Mouse (Mus musculus): ENCODE results near the gene Ndst4.

Ndst4 gene

DNA sequence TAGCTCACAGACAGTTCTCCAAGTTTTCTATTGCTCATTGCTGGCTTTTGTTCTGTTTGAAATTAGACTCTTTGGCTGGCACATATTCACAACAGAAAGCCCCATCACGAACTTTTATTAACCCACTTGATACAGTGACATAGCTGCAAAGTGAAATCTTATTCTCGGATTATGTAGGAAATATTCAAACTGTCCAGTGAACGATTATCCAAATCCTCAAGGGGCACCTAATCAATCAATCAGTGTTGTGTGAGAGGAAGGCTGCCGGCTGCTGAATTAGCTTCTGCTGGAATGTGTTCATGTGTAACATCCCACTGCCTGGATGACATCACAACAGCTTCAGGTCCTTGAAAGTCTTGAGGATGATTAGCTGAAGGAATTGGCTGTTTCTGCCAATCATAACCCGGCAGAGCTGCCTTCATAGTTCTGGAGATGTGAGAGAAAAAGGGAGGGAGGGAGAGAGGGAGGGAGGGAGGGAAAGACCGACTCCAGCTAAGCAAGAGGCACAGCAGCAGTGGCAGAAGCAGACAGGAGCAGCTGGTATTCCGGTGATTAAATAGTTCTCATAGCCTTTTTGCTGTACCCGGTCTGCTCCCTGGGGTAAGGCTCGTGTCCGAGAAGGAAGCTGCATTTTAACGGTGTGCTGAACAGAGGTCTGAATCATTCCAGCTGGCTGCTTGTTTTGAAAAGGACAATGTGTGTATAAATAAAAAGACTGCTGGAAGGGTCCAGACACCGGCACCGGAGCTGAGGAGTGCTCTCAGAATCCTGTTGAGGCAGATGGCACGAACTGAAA is at the start of gene Ndst4:
TSS of gene Ndst4 (plus strand) at position 476 of the 796 bp plus-strand sequence.
- in situ Hi-C loops (cut with MboI) = no loop called here

DNA sequence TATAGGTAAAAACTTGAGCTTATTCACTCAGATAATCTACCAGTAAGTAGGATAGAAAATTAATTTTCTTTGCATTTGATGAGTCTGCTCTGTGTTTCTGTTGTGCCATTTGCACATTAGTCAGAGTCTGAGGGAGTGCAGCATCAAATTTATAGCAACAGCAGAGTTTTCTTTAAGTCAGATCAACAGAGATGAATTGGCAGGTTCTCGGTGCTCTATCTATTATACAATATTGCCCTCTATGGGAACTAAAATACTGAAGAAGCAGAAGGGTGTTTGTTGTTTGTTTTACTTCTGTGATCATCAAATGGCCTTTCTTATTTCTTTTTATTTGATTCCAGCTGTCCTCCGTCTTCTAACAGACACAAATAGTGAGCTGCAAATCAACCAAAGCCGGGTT is 6.4 kb upstream of the Ndst4 start:
- in situ Hi-C loops (cut with MboI) = no loop called here

DNA sequence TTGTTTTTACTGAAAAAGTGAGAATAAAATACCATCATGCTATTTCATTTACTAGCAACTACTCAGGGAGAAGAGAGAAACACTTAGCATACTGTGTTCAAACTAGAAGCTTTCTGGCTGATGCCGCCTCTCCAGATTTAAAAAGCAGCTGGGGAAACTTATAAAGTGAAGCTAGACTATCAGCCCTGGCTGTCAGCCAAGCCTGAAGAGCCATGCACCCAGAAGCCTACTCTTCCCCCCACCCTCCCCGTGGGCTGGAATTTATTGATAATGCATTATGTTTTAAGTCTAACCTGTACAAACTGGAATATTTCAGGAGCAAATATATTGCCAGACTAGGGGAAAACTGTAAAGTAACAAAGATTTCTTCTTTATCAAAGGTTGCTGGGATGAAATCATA is 2.6 kb downstream of the Ndst4 start:
- in situ Hi-C loops (cut with MboI) = no loop called here

DNA sequence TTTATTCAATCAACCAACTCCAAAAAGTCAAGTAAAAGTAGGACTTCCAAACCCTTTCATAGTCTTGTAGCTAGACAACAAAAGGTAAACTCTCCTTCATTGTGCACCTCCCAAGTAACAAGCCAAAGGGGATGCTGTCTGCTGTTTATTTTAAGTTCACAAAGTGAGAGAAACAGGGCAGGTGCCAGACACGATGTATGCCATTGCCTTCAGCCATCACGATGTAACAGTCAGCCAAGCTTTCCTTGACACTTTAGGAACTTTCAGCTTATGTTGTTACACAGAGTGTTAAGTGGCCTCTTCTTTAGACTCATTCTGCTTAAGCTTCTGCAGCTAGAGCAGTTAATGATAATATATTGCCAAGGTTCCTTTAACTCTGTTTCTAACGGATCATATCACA is 3.1 kb downstream of the Ndst4 start:
- in situ Hi-C loops (cut with MboI) = no loop called here

DNA sequence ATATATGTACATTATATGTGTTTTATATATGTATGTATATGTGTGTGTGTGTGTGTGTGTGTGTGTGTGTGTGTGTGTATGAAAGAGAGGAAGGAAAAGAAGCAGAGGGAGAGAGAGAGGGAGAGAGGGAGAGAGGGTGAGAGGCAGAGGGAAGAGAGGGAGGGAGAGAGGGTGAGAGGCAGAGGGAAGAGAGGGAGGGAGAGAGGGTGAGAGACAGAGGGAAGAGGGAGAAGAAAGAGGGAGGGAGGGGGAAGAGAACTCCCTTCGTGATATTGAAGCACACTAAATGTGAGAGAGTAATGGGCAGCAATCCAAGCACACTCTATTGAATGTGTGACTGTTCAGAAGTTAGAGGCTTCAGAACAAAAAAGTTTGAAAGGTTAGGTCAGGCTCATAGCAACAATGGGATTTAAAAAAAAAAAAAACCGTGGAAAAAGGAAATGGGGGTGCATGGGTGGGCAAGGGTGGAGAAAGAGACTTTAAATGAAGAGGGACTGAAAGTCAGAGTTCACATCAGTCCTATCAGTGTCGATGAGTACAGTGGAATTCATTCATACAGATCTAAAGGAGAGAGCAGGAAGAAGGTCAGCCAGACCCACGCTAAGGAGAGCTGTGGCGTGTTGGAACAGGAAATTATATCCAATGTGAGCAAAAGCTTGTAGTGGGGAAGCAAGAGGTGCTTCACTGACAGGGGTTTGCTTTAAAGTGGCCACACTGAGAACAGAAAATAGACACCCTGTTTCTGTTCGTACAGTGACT is 63.2 kb downstream of the Ndst4 start:
- in situ Hi-C loops (cut with MboI) = no loop called here

DNA sequence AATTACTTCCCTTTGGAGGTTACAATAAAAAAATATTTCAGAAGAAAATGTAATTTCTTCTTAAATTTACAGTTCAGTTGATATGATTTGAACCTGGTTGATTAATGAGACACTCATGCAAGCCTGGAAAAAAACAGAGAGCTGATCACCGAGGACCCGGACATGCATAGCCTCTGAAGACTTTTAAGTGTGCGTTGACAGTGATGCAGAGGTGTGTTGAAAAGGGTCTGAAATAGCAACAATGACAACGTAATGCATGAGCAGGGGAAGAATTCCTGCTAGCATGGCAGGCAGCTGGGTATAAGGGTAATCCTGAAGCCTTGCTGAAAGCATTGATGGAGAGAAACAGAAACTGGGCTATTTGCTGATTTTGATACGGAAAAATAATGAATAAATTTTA is 106.2 kb downstream of the Ndst4 start:
- in situ Hi-C loops (cut with MboI) = no loop called here

DNA sequence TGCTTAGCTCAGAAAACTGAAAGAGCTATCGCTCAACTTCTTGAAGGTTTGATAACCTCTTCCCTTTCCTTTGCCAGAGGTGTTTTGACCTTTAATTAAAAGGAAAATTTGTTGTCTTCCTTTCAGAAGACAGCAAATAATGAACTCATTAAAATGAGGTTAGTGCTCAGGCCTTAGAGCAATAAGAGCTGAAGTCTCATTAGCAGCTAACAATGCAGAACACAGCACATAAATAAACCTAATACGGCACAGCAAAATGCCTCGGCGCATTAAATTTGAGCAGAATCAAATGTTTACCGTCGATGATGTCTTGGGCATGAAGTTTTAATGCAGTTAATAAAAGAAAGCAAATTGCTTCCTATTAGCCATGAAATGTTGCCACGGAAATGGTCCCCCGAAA is 129.5 kb downstream of the Ndst4 start:
- in situ Hi-C loops (cut with MboI) = no loop called here

DNA sequence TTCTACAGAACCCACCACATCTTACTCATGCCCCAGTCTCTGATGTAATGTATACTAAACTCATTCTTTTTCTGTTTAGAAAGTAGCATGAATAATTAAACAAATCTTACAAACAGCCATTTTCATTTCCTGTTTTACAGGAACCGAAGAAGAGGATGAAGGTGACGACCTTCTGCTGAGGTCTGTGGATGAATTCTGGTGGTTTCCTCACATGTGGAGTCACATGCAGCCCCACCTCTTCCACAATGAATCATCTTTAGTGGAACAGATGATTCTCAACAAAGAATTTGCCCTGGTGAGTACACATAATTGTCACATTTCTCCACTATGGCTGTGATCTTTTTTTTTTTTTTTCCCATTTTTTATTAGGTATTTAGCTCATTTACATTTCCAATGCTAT is 166.7 kb downstream of the Ndst4 start:
- in situ Hi-C loops (cut with MboI) = no loop called here

DNA sequence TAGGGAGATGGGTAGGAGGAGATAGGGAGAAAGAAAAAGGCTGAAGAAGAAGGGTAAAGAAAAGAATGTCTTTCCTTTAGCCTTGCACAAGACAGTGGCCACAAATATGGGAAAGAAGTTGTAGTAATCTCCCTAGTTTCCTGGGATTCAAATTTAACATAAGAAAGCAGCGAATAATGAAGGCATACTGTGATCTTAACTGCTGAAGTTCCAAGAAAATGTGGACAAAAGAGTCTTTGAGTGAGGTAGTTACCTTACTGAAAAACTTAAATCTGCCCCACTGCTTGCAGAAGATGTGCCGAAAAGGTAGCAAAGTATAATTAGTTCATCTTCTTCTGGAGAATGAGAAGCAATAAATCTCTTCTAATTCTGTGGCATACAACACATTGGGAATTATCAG is 228.4 kb downstream of the Ndst4 start:
- in situ Hi-C loops (cut with MboI) = no loop called here

DNA sequence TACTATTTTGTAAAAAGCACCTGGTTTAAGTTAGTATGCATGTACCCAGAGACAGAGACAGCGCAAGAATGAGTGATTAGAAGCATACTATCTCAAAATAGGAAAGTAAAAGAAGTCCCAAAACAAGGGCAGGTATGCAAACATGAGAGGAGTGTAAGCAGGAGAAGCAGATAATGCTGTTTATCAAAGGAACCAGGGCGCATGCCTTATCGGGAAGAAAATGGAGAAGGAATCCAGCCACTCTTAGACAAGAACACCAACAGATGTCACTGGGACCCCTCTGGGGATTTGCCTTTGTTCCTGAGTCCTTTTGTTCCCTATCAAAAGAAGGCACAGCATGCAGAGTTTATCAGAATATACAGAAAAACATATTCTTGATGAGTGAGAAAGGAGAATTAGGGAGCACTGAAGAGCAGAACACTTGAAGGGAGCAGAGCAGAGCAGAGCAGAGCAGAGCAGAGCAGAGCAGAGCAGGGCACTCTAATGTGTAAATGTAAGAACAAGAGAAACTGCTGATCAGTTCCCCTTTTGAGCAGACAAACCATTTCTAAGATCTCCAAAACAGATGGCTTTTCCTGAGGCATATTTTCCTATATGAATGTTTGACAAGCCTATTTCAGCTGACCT is 251.2 kb downstream of the Ndst4 start:
- in situ Hi-C loops (cut with MboI) = no loop called here

DNA sequence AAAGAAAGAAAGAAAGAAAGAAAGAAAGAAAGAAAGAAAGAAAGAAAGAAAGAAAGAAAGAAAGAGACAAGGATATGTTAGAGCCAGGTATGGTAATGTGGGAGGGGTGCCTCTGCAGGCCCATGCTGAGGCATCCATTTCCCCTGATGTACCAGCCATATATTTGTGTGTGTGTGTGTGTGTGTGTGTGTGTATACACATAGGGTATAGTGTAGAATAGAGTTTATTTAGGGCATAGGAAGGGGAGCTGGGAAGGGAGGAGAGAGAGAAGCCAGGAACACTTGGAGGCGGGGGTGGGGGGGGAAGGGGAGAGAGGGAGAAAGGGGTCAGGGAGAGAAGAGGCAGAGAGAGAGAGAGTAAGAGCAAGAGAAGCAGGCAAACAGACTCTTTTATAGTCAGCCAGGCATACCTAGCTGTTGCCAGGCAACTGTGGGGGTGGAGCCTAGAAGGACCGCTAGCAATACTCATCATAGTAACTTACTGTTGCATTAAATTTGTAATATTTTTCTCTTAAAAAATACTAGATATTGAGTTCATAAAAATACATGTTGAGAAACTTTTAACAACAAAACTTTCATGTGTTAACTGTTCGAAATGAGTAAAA is 256.3 kb downstream of the Ndst4 start:
- in situ Hi-C loops (cut with MboI) = no loop called here

DNA sequence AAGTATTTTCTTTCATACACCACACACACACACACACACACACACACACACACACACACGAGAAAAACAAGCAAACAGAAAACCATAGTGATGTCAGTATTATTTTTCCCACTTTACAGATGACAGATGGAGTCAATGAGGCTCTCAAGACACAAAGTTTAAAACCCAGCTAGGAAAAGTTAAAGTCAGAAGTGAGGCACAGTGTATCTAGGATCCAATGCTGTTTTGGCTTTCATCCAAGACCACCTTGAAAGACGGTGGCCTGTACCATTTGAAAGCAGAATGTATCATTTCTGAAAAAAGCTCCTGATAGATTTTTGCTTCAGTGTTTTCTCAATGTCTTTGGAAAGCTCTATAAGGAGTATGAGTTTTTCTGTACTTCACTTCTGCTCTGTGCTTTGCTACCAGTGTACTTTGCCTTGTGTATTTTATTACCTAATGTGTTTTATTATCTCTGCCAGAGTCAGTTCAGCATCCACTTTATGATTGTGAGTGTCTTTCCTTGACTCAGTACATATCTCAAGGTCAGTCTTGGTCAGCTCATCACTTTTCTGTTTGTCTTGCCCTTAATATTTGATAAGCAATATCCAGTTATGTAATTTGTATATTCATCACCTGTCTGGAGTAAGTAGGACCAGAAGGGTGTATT is 257.1 kb downstream of the Ndst4 start:
- in situ Hi-C loops (cut with MboI) = no loop called here

DNA sequence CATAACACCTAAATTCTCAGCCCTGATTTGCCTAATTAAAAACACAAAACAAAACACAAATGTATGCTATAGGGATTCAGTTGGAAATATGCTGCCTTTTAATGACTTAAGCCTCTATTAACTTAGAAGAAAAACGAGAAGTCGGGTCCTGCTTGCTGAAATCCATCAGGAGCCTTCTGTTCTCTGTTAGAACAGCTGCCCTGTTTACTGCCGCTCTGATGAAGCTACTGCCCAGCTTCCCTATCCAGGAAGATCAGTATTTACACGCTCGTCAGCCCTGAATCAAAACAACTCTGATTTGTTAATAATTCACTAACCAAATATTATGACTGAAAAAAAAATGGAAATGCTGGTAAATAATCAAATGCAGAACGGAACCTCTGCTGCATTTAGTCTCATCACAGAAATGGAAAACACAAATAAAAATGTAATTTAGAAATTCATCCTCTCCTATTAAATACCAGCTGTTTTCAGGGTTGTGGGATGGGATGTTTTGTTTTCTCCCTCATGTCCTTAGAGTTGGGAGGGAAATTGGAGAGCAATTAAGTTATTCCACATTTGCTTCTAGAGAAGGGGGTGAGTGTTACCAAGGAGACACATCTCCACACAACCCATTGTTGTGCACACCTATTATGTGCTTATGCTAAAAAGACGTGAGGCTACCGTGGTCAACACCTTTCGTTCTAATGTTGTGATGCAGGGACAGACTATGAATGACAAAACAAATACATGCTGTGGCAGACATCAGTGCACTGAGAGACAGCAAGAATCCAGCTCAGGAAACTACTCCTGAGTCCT is 270.3 kb downstream of the Ndst4 start:
- in situ Hi-C loops (cut with MboI) = no loop called here

DNA sequence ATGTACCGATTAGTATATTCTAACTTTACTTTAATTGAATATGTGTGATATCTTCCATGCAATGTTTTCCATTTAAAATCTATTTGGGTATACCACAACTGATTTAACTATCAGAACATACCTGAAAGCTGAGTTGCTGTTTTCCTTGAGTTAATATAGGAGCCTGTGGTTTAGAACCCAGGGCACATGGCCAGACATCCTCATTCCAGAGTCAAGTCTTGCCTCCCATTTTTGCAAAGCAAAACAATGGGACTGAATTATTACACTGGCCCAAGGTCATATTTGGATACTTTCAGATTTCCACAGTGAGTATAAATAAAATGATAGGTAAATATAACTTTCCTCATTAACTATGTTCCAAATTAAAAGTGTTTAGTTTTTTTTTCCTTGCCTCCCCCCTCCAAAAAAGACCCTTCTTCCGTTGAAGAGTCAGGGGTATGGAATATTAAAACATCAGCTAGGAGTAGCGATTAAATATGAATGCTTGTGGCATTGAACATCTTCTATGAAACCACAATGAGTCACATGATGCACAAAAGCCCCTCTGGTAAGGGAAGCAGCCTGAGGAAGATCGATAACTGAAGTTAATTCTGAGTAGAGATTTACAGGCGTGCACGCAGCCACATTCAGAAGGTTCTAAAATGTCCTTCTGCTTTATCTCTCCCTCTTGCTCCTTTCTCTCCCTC is 271.5 kb downstream of the Ndst4 start:
- in situ Hi-C loops (cut with MboI) = no loop called here

DNA sequence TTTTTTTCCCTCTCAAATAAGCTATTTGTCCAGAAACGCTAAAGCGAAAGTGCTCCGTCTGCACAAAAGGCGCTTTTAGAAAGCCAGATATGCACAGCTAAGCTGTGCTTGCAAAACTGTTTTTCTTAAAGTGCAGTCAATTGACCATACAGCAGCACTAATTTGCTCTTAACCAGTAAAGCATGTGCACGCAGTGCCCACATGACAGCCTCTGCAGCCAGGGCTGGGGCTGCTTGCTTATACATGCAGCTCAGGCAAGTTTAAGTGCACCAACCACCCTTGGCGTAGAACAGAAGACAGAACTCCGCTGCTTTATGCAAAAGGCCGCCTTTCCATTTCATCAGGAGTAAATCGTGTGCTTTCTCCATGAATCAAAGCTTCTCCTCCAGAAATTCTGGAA is 275.0 kb downstream of the Ndst4 start:
- in situ Hi-C loops (cut with MboI) = no loop called here

DNA sequence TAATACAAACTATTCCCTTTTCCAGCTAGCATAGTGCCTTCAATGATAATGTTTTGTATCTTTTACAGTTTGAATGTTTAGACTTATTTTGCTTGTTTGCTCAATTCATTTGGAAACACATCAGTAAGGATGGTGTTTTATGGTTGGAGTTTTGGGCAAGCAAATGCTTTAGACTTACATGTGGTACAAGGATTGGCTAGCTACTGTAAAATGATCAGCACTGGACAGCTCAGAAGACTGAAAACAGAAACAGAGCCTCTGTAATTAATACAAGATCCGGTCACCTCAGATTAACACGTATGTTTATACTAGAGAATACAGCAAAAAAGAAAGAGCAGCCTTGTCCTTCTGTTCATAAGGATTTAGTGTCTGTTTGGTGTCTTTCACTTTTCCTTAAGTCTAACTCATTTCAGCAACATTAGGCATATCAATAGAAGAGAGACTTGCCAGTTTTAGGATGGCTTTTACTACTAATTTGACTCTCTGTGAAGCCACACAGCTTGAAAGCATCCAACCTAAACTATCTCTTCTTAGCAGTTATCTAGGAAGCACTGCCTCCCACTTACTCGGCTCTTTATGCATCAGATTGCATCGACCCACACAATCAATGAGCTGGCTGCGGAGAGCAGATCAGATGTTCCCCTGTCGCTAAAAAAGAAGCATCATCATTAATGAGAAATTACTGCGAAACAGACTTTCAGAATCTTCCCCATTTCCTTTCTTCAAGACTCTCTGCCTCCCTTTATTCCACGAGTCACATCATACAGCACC is 279.8 kb downstream of the Ndst4 start:
- in situ Hi-C loops (cut with MboI) = no loop called here

DNA sequence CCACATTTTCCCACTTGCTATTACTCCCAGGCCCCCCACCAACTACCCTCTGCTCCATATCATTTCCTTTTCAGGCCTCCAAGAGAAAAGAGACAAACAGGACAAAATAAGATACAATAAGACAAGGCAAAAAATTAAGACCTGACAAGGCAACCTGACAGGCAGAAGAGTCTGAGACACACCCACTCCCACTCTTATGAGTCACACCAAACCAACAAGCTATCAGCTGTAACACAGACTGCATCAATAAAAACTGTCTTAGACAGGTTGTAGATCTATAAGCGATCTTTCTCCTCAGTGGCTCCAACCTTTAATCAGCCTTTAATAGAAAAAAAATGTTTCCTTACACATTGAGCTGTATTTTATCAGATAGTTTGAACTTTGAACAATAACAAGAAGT is 280.7 kb downstream of the Ndst4 start:
- in situ Hi-C loops (cut with MboI) = no loop called here

DNA sequence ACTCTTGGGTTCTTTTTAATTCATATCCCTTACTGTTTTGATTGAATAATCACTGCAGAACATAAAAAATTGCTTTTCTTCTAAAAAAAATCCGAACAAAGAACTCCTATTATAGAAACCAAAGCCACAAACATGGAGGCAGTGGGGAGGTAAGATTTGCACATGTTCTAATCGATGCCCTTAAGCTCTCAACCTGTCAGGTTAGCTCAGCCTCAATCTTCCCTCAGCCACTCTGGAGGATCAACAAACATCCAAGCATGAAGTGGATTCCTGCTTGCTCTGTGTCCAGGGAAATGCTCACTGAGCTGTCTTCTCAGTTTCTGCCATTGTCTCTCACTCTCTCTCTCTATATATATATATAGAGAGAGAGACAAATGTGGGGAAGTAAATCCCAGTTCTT is 283.7 kb downstream of the Ndst4 start:
- in situ Hi-C loops (cut with MboI) = no loop called here

DNA sequence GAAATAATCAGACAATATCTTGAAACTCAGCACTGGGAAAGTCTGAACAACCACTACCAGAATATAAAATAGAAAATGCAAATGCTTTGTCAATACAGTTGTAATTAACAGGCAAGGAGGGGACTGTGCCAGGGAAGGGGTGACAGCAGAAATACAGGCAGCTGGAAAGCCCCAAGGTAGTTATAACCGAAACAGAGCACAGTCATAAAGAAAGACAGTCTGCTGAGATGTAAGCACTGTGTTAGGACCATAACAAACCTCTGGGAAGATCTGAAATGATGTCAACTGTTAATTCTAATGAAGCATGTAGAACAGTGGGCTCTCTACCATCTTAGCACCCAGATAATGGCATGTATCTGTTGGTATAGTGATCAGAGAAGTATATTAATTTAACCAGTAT is 287.1 kb downstream of the Ndst4 start:
- in situ Hi-C loops (cut with MboI) = no loop called here

DNA sequence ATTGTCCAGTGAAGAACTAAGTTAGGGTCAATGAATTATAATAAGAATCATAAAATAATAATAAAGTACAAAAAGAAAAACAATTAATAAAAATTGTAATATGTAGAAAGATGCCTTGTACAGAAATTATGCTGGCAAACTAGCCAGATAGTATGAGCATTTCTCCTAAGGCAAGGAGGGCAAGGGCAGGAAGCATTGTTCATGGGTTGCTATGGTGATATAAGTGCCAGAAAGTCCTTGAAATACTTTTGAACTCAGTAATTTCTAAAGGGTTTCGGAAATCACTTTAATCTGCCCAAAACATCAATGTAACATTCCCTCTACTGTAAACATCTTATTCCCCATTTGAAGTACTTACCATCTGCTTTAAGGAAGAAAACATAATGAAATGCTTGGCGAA is 319.1 kb downstream of the Ndst4 start:
- in situ Hi-C loops (cut with MboI) = no loop called here

All from mature B cell (primary cell).